Mouse (Mus musculus) hematopoietic stem cell, adult 5-6 weeks (primary cell): ENCODE results near the gene Azin2. TPM values are rescaled to one million over a fixed set of nuclear protein-coding genes. Genes with fewer than 3 reads are reported as not detected.

Experiments
- ATAC-seq, 2 experiments: fragments of 125-278 bp in 1 of 2; replicated peaks in 1 of 2; 2 replicates each; pipeline ENCODE4 v1.8.0; 2016 to 2017; ENCODE audit warnings: inconsistent platforms in 2 of 2, mild to moderate bottlenecking in 2 of 2, moderate number of reproducible peaks in 2 of 2, low read depth in 1 of 2, moderate TSS enrichment in 1 of 2; ENCODE audit not compliant: low FRiP score in 2 of 2, poor library complexity in 2 of 2, severe bottlenecking in 2 of 2, insufficient read depth in 1 of 2, low TSS enrichment in 1 of 2
- total RNA-seq: library from RNA; stranded (forward); fragments of 172-1452, 232-1000 nt; gene quantifications from 2 replicates; pipeline ENCODE4 v1.2.3, GENCODE M21; 2017

Azin2 gene
- total RNA-seq, 1 experiment from 2014 or later: 2.8 TPM

DNA sequence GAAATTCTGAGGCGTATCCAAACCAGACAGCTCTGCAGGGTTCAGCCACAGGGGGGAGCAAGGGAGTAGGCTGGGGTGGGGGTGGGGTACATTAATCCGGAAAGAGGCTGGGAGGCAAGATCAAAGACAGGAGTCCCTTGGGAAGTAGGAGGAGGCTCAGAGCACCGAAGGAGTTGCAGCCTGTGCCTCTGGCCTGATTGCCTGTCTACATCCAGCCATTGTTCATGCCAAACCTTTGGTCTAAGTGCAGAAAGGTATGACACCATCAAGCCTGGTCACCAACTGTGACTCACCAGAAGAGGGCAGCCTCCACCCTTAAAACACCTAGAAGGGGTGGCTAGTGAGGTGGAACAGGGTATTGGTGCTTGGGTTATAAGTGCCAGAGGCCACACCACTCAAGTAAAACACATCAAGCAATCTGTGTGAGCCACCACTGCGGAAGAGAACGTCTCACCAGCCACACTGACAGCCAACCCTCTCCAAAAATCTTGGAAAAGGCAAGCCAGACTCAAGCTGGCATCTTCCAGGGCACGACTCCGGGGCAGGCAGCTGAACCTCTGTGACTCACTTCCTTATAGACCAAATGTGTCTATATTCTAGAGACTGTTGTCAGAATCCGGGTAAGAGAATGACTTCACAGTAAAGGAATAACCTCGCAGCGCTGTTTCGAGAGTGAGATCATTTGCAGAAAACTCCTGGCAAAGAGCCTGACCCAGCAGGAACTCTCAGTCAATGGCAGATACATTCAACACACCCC is 4.9 kb downstream of the Azin2 start:
- peak; percentile 62 to 72; a peak in 3 of 4 replicates for ATAC-seq

DNA sequence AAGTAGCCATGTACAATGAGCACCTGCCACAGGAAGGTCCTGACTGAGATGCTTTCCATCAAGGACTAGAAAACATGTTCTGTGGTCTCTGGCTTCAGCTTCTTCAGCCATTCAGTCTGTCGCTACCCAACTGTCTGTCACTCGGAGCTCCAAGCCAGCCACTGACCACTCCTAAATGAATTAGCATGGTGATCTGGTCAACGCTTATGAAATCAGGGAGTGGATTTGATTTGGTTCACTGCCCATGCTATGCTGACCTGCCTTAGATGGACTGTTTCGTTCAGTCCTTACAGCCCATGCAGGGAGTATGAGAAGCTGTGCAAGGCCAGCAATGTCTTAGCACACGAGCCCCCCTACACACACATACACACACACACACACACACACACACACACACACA is 8.4 kb downstream of the Azin2 start:
- no peak for ATAC-seq

DNA sequence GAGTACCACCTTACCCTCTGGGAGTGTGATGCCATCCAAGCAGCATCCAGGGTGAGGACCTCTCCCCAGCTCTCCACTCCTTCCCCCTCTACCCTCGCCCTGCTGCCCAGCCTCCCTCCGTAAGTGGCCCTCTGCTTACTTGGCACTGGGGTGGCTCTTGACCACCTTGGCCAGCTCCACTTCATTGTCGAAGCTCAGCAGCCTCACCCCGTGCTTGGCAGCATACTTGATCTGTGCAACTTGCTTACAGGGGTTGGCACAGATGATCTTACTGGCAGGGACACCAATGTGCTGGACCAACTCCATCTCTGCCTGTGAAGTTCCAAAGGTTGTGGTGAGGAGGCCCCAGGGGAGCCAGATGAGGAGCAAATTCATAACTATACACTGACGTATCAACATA is 11.8 kb downstream of the Azin2 start:
- no peak for ATAC-seq

DNA sequence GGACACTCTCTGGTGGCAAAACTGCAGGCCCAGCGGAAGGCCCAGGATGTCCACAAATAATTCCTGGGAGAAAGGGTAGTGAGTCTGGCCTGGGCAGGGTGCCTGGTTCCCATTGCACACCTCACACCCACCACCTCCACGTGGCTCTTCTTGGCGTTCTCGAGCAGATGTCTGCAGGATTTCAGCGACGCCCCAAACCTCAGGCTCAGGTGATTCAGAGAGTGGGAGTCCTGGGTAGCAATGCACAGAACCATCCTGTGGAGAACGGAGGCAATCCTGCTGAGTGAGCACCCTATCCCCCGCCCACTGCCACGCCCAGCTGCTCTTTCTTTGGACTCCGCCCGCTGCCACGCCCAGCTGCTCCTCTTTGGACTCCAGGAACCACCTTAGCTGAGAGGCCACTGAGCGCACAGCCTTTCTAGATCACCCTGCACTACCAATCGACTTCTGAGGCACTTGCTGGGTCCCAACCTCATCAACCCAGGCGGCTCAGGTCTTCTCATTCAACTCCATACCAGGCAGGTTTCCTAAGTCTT is 12.7 kb downstream of the Azin2 start:
- ATAC-seq: 0 out of 4 replicates have a peak, but pooled peaks of 1 of the 2 experiments have one; percentile 15

DNA sequence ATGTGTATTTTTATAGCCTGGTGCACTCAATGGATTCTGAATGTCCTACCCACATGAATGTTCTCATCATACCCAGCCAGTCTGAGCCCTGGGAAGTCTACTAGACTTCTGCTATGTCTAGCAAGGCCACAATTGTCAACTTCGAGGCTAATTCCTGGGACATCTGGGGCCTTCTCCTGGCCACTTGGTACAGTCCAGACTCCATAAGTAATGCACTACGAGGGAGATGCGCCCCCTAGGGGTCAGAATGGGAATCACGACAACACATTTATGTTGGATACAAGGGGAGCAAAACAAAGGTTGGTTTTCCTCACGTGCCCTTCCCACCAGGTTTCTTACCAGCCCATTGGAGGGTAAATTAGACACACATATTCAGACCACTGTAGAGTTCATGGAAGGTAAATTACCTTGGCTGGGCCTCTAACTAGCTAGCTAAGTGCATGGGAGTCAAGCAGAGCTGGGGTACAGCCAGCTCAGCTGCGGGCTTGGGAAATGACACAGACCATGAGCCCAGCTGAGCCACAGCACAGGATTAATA is 14.0 kb downstream of the Azin2 start:
- peak; percentile 53 to 56; a peak in 3 of 4 replicates for ATAC-seq

GRCm38 (mm10) chr4:128947326-128947933 is 14.8 kb downstream of the Azin2 start:
- peak; percentile 34 to 37; a peak in 1 of 4 replicates for ATAC-seq

DNA sequence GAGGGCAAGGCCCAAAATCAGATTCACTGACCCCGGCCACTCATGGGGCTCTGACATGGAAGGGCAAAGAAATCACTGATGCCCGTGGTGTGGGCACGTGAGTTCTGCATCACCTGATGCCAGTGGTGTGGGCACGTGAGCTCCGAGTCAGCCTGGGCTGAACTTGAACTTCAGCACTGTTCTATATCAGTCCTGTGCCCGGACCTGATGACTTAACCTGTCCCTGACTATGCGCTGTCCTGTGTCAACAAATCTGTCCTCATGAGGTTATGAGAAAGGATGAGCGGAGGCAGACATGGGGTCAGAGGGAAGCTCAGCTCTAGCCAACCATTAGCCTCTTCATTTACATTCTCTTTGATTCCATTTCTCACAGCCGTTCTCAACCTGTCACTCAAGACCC is 15.5 kb downstream of the Azin2 start:
- ATAC-seq: no peak

DNA sequence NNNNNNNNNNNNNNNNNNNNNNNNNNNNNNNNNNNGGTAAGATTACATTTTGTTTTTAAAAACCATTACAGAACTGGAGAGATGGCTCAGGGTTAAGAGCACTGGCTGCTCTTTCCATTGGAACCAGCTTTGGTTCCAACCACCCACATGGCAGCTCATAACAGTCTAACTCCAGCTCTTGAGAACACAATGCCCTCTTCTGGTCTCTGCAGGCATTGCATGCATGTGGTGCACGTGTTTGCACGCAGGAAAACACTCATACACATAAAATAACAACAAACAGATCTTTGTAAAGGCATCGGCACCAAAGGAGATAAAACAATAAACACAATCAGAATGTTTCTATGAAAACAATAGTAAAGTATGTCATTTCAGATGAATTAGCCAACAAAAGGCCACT is 19.9 kb downstream of the Azin2 start:
- ATAC-seq: no peak

- no peak for ATAC-seq
These were observed 26.6 kb downstream of the Azin2 start for GRCm38 (mm10) chr4:128935595-128935994.

DNA sequence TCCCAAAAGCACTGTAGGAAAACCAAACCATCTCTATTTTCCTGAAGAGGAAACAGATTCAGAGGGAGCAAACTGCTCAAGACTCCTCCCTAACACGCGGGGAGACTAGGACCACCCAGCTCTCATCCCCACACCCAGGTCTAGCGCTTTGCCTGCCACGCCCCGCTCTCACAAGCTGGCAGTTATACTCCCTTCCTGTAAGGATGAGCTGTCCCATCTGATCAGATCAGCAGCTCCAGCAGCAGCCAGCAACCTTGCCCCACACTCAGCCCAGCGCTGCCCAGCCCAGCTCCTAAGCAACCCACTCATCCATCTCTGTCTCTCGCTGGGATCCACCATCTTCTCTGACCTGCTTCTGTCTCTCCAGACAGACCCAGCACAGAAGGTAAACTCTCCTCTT is 29.5 kb downstream of the Azin2 start:
- ATAC-seq: no peak

DNA sequence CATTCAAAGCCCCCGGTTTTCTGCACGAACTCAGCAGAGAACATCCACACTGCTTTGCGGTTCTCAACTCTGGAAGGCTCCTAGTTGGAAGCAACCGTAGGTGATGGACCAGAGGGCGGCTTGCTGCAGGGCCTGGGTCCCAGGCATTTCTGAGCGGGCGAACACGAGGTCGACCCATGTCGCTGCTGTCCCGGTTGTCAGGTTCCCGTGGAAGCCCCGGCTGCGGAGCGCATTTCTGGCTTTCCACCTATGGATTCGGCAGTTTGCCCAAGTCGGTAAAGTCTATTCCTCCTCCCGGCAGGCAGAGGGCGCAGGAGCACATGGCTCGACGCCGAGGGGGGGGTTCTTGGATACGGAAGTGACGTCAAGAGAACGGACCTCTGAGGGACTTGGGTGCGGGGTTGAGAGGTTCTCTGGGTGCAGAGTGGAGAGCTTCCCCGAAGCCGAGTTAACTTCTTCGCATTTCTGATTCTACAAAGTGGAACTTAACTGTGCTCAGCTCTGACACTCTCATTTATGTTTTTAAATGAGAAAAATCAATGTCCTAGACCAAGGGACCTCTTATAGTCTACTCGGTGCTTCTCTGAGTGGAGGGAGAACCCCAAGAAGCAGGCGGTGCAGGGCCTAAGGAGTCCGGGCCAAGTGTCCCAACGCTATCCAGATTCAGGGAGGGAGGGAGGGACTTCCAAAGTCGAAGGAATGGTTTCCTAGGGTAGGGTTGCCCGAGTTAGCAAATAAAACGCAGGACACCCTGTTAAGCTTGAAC is 37.2 kb downstream of the Azin2 start:
- peak; percentile 85 to 95 for ATAC-seq

- ATAC-seq: no peak
These were observed 38.6 kb downstream of the Azin2 start for GRCm38 (mm10) chr4:128923603-128924002.

DNA sequence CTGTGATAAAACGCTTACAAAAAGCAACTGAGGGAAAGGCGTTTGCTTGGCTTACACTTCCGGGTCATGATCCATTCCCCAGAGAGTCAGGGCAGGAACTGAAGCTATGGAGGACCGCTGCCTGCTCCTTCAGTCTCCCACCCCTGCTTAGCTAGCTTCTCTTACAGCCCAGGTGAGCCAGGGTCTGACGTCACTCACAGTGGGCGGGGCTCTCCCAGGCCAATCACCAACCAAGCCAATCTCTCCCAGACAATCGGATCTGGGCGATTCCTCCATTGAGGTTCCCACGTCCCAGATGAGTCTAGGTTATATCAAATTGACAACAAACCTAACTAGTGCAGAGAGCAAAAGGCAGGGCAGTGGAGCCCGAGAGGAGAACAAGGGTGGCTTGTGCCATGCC is 43.1 kb downstream of the Azin2 start:
- ATAC-seq: no peak

- peak in 1 of 2 experiments; percentile 32; a peak in 1 of 4 replicates for ATAC-seq
These were observed 44.1 kb downstream of the Azin2 start for GRCm38 (mm10) chr4:128918187-128918586.

DNA sequence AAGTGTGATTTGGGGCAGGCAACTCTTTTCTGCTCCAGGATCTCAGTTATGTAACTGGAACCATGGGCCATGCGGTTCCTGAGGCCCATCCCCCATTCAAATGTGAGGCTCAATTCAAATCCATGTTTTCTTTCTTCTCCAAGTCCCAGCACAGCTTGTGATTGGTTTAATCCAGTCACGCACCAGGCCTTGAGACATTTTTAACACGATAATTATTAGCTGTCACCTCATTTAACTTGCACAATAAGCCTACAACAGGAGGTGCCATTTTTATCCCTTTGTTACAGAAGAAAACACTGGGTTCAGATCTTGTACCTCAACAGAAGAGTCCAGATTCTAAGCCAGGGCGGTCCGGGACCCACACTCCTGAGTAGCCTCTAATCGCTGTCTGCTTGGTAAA is 44.5 kb downstream of the Azin2 start:
- no peak for ATAC-seq

GRCm38 (mm10) chr4:128917119-128917518 is 45.1 kb downstream of the Azin2 start:
- ATAC-seq: no peak

DNA sequence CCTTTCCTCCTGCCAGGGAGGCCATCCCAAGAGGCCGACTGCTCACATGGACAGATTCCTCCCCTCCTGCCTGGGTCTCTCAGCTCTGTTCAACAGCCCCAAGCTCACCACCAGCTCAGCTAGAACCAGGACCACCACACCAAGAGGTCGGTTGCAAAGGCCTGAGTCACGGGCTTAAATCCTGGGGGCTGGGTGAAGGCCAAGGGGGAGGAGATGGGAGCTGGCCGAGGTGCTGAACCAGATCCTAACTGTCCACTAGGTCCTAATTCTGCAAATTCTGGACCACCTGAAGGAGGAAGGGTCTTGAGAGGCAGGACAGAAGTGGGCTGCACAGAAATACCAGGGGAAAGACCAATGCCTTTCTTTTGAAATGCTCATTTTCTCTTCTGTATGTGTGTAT is 48.4 kb downstream of the Azin2 start:
- 0 out of 4 replicates have a peak, but pooled peaks of 1 of the 2 experiments have one; percentile 46 for ATAC-seq

DNA sequence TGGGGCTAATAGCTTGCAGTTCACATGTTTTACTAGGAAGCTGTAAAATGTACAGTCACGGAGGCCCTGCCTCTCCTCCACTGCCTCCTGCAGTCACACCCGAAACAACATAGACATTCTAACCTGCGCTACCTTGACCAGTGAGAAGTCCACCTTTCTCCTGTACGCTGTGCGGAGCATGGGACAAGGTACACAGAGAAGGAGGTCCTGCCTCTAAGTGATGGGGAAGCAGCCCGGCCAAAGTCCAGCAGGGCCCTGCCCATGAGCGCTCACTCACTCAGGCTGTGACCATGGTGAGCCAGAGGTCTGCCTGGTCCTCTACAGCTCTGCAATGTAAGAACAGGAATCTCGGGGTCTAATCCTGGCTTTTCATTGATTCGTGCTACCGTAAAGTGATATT is 50.2 kb downstream of the Azin2 start:
- ATAC-seq: no peak
